Mouse (Mus musculus): ENCODE measurements around the gene Scgb1b20.
"Not testable (repeated sequence)": the region's sequence is repeated elsewhere in the genome, so short reads cannot be mapped to it uniquely, and the experiment has no call there.

Scgb1b20 gene

GRCm38 (mm10) chr7:33372934-33373333, at the start of gene Scgb1b20:
Gene Scgb1b20 (plus strand): TSS chr7:33373234.
- DNase-seq, result not testable (repeated sequence)

- DNase-seq, result not testable (repeated sequence)
These were observed 6.8 kb upstream of the Scgb1b20 start, which contains the start of gene Scgb2b20 for GRCm38 (mm10) chr7:33366222-33366621. Gene Scgb2b20 (minus strand): TSS chr7:33366322.

GRCm38 (mm10) chr7:33399749-33400148, 26.7 kb downstream of the Scgb1b20 start:
- DNase-seq, result not testable (repeated sequence)

GRCm38 (mm10) chr7:33401650-33402049, 28.6 kb downstream of the Scgb1b20 start:
- DNase-seq, result no peak

- DNase-seq, result not testable (repeated sequence)
These were observed 36.6 kb downstream of the Scgb1b20 start for GRCm38 (mm10) chr7:33409681-33410080.

Measured in kidney, adult 11 months (tissue).